Mouse (Mus musculus) gastrocnemius, adult 2 months (tissue): Measurements from ENCODE around the gene Olfr1224-ps1. TPM values are rescaled to one million over a fixed set of nuclear protein-coding genes. Genes with fewer than 3 reads are reported as not detected.
"Not testable (repeated sequence)": the region's sequence is repeated elsewhere in the genome, so short reads cannot be mapped to it uniquely, and the experiment has no call there.

Experiments used
- DNase-seq: peaks from one replicate; pipeline ENCODE4 v3.0.0; 2022
- H3K27ac ChIP-seq: fragments of 200-600 bp; 2 replicates; pipeline ENCODE4 v1.8.1; 2022; ENCODE audit warnings: mild to moderate bottlenecking
- H3K4me3 ChIP-seq: fragments of 200-600 bp; 2 replicates; pipeline ENCODE4 v1.8.1; 2022; ENCODE audit warnings: mild to moderate bottlenecking, moderate library complexity
- CTCF ChIP-seq: fragments of 200-600 bp; IDR thresholded peaks from 2 replicates; pipeline ENCODE4 v1.8.1; 2022; ENCODE audit warnings: antibody characterized with exemption, mild to moderate bottlenecking, moderate library complexity
- intact Hi-C: fragments of 180-260 bp; cut with DNase I; formaldehyde crosslinking; loops from one replicate; pipeline ENCODE4 v1.15.1; 2025
- long read RNA-seq, 2 experiments: library from polyadenylated mRNA; stranded (forward); transcript quantifications; one replicate each; pipeline ENCODE4 v2.0.0; 2021
- total RNA-seq, 2 experiments: library from RNA; stranded (reverse); gene quantifications; 2 replicates each; pipeline ENCODE4 v1.2.3; 2021

The Olfr1224-ps1 gene
- total RNA-seq = not detected
- long read RNA-seq, experiment 1 = 0 reads
- long read RNA-seq, experiment 2 = 0 reads

DNA sequence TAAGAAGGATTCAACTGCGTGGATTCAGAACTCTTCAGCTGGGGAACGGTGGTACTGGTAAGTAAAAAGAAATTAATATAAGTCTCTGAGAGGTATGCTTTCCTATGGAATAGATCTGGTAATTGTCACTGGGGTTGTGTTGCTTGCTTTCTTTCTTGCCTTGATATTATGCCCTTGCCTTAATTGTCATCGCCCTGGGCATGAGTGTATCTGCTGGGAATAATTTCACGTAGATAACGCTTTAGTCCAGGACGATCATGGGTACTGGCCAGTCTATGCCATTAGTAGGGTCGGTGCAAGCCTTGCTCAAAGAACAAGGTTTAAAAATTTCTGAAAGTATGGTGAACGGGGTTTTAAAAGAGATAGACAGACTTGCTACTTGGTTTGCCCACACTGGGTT, at the start of gene Olfr1224-ps1:
Gene Olfr1224-ps1 (minus strand): TSS at position 101 of the 400 bp plus-strand sequence.
- DNase-seq, H3K4me3 ChIP-seq, intact Hi-C loops: not testable (repeated sequence)

GRCm38 (mm10) chr2:89199948-89200347, 36.1 kb upstream of the Olfr1224-ps1 start, which contains the start of gene Olfr1226:
TSS of gene Olfr1226 (minus strand) at chr2:89200048.
- no peak within 1 kb of the TSS for H3K27ac ChIP-seq
- no peak for TF ChIP-seq CTCF
- H3K4me3 ChIP-seq = no peak within 1 kb of the TSS
- intact Hi-C loops = no loop called here
- no peak for DNase-seq

More for the DNA sequence above, at the start of gene Olfr1224-ps1:
- H3K27ac ChIP-seq = not testable (repeated sequence)

DNA sequence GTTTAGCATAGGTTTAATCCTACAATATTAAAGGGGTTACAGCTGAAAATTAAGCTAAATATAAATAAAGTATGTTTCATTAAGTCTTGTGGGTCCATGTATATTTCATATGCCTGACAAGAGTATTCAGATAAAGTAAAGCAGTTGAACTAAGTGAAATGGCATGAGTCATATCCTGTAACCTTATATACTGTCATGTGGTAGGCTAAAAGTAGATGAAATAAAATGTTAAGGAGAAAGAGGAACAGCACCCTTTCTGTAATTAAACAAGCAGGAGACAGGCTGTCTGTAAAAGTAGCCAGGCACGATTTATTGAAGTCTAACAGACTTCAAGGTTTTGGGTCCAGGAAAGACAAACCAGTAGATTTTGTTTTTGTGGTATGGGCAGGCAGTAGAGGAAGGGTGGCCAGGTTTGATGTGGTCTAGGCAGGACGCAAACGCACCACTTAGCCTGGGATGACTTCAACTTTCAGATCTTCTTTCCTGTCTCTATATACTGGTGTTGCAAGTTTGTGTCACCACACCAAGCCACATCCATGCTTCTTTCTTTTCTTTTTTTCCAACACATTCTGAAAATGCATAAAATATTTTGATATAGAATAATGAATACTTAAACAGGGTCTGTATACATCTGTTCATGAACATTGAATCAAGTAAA, 32.6 kb upstream of the Olfr1224-ps1 start:
- no peak for DNase-seq
- no peak overlapping the region for H3K27ac ChIP-seq
- no peak for TF ChIP-seq CTCF
- intact Hi-C loops = no loop called here
- H3K4me3 ChIP-seq = no peak overlapping the region

DNA sequence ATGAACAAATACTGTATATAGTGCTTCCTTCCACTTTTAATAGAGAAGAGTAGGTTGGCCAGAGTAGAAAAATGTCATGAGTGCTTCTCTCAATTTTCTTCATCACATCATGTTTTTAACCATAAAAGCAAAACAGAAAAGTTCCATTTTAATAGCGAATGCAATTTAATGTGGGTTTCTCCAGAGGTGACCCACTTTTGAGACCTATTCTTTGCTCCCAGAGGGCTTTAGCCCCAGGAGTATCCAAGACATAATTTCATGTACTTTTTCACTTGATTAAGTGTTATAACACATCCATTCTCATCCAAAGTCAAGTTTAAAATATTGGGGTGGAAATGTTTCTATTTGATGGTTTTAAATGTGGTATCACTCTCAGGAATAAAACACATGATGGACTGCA, 10.7 kb upstream of the Olfr1224-ps1 start, which contains the start of gene Olfr1225:
Gene Olfr1225 (minus strand): TSS at position 101 of the 400 bp plus-strand sequence.
- TF ChIP-seq CTCF = no peak
- no peak for DNase-seq
- intact Hi-C loops = no loop called here
- Histone ChIP-seq H3K27ac (no peak within 1 kb of the TSS), H3K4me3 (no peak within 1 kb of the TSS)

DNA sequence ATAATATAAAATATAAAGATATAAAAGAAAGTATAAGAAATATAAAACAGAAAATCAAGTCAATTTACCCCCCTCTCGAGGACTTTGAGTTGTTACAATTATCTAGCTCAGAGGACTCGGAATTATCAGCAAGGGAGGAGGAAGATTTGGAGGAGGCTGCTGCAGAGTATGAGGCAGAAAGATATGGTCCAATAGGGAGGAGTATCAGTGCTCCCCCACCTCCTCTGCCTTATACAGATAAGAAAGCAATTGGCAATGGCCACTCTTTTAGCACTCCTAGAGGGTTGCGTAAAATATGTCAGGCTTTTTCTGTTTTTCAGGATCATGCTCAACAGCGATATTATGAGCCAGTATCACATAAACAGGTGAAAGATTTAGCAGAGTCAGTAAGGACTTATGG, 820 bp upstream of the Olfr1224-ps1 start:
- intact Hi-C loops, DNase-seq, H3K4me3 ChIP-seq, H3K27ac ChIP-seq: not testable (repeated sequence)

DNA sequence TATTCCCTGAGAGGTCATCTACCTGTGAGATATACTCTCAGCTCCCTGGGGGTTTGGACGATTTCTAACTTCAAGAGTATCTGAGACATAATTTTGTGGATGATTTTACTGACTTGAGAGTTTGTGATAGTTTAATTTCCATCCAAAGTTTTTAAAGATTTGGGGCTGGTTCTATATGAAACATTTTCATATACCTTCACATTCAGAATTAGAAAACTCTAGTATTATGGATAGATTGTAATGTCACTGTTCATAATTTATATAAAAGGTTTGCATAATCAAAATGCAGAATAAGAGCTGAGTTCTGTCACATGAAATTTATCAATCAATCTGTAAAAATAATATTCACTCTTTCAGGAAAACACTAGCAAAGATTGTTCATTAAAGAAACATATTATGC, 12.4 kb downstream of the Olfr1224-ps1 start, which contains the start of gene Olfr1223:
Gene Olfr1223 (minus strand): TSS at position 101 of the 400 bp plus-strand sequence.
- TF ChIP-seq CTCF = no peak
- no peak within 1 kb of the TSS for H3K27ac ChIP-seq
- DNase-seq = no peak
- no peak within 1 kb of the TSS for H3K4me3 ChIP-seq
- intact Hi-C loops = no loop called here

DNA sequence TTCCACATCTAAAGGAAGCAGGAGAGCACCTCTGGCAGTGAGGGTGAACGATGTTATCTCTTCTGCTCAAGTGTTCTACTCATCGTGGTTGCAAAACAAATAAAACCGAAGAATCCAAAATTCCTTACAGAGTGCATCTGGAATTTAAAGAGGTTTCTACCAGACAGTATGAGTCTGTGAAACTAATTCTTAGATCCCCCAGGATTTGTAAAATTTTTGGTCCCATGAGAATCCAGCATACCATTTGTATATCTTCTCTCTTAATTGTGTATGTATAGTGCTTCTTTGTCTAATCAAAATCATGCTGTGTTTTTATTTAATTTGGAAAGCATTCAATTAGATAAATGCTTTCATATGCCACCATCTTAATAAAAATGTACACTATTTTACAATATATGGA, 30.9 kb downstream of the Olfr1224-ps1 start, which contains the start of gene Olfr1222:
Gene Olfr1222 (minus strand): TSS at position 101 of the 400 bp plus-strand sequence.
- TF ChIP-seq CTCF = no peak
- intact Hi-C loops = no loop called here
- DNase-seq = no peak
- no peak within 1 kb of the TSS for H3K4me3 ChIP-seq
- no peak within 1 kb of the TSS for H3K27ac ChIP-seq

GRCm38 (mm10) chr2:89117183-89117582, 46.7 kb downstream of the Olfr1224-ps1 start, which contains the start of gene Olfr1221:
TSS of gene Olfr1221 (minus strand) at chr2:89117283.
- no peak within 1 kb of the TSS for H3K4me3 ChIP-seq
- TF ChIP-seq CTCF = no peak
- no peak within 1 kb of the TSS for H3K27ac ChIP-seq
- no peak for DNase-seq
- intact Hi-C loops = no loop called here

GRCm38 (mm10) chr2:89106735-89107134, 57.2 kb downstream of the Olfr1224-ps1 start, which contains the start of gene Olfr1220:
TSS of gene Olfr1220 (minus strand) at chr2:89106835.
- no peak for TF ChIP-seq CTCF
- DNase-seq = no peak
- intact Hi-C loops = no loop called here
- H3K4me3 ChIP-seq = no peak within 1 kb of the TSS
- H3K27ac ChIP-seq = no peak within 1 kb of the TSS

GRCm38 (mm10) chr2:89105651-89106050, 58.2 kb downstream of the Olfr1224-ps1 start:
- TF ChIP-seq CTCF = no peak
- intact Hi-C loops = no loop called here
- no peak for DNase-seq
- H3K27ac ChIP-seq = no peak overlapping the region
- no peak overlapping the region for H3K4me3 ChIP-seq

Other genes starting within 250 kb of the Olfr1224-ps1 start
- not detected for gene Olfr1209, start 248.9 kb downstream of the Olfr1224-ps1 start, total RNA-seq
- not detected for gene Olfr1211, start 226.0 kb downstream of the Olfr1224-ps1 start, total RNA-seq
- not detected for gene Olfr1212, start 210.1 kb downstream of the Olfr1224-ps1 start, total RNA-seq
- gene Gm13762, start 183.8 kb downstream of the Olfr1224-ps1 start, total RNA-seq = not detected
- gene Olfr1214, start 171.4 kb downstream of the Olfr1224-ps1 start, total RNA-seq = not detected
- not detected for gene Olfr1215, start 157.1 kb downstream of the Olfr1224-ps1 start, total RNA-seq
- gene Olfr1216, start 145.8 kb downstream of the Olfr1224-ps1 start, total RNA-seq = not detected
- gene Olfr1217, start 132.0 kb downstream of the Olfr1224-ps1 start, total RNA-seq = not detected
- not detected for gene Olfr1218, start 102.9 kb downstream of the Olfr1224-ps1 start, total RNA-seq
- not detected for gene Olfr1219, start 80.6 kb downstream of the Olfr1224-ps1 start, total RNA-seq
- gene Olfr1220, start 57.3 kb downstream of the Olfr1224-ps1 start, total RNA-seq = not detected
- gene Olfr1221, start 46.8 kb downstream of the Olfr1224-ps1 start, total RNA-seq = not detected
- not detected for gene Olfr1222, start 31.0 kb downstream of the Olfr1224-ps1 start, total RNA-seq
- not detected for gene Olfr1223, start 12.5 kb downstream of the Olfr1224-ps1 start, total RNA-seq
- gene Olfr1225, start 10.6 kb upstream of the Olfr1224-ps1 start, total RNA-seq = not detected
- not detected for gene Olfr1226, start 36.0 kb upstream of the Olfr1224-ps1 start, total RNA-seq
- gene Olfr1228, start 90.0 kb upstream of the Olfr1224-ps1 start, total RNA-seq = not detected
- gene Olfr1229, start 123.9 kb upstream of the Olfr1224-ps1 start, total RNA-seq = not detected
- gene Olfr1230, start 133.2 kb upstream of the Olfr1224-ps1 start, total RNA-seq = not detected
- gene Olfr1231, start 143.0 kb upstream of the Olfr1224-ps1 start, total RNA-seq = not detected
- not detected for gene Olfr1232, start 165.6 kb upstream of the Olfr1224-ps1 start, total RNA-seq
- gene Olfr1233, start 178.3 kb upstream of the Olfr1224-ps1 start, total RNA-seq = not detected
- gene Olfr1234, start 200.8 kb upstream of the Olfr1224-ps1 start, total RNA-seq = not detected
- gene Olfr1238, start 245.6 kb upstream of the Olfr1224-ps1 start, total RNA-seq = not detected